Mouse (Mus musculus) CD4-positive helper T cell, adult 2 months (primary cell): ENCODE data around the gene Syvn1.

ENCODE experiments used
- DNase-seq: peaks from one replicate; pipeline ENCODE4 v3.0.0-alpha.2; 2012; ENCODE audit warnings: low read depth, missing footprints, low spot score

Gene Syvn1

DNA sequence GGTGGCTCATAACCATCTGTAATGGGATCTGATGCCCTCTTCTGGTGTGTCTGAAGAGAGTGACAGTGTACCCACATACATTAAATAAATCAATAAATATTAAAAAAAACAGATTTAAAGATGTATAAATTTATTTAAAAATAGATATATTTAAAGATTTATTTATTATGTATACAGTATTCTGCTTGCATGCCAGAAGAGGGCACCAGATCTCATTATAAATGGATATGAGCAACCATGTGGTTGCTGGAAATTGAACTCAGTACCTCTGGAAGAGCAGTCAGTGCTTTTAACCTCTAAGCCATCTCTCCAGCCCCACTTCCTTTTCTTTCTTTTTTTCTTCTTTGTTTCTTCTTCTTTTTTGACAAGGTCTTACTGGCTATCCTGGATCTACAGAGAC is 6.4 kb upstream of the Syvn1 start:
- no peak for DNase-seq

DNA sequence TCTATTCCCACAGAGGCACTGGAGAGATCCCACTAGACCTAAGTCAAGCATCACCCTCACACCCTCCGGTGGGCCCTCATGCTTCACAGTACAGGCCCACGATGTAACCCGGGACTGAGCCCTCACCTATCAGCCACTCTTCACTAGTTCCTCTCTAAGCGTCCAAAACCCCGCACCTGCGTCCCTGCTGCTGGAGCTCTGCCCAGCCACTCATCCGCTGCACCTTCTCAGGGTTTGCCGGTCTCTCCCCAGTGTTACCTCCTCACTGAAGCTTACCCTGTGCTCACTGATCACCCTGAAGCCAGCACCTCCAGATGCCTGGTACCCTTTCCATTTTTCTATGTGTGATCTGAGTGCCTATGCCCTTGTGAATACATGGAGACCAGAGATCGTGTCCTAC is 4.1 kb upstream of the Syvn1 start:
- no peak for DNase-seq

DNA sequence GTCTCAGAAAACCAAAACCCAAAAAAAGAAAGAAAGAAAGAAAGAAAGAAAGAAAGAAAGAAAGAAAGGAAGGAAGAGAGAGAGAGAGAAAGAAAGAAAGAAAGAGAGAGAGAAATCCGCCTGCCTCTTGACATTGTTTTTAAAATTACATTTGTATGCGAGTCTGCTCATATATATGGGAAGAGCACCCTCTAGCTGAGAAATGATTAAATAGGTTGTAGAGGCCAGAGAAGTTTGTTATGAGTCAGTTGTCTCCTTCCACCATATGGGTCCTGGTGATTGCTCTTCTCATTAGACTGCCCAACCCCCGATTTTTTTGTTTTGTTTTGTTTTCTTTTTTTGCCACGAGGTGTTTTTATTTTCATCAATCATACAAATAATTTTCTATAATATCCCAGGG is 2.3 kb upstream of the Syvn1 start:
- DNase-seq: peak; percentile 62

DNA sequence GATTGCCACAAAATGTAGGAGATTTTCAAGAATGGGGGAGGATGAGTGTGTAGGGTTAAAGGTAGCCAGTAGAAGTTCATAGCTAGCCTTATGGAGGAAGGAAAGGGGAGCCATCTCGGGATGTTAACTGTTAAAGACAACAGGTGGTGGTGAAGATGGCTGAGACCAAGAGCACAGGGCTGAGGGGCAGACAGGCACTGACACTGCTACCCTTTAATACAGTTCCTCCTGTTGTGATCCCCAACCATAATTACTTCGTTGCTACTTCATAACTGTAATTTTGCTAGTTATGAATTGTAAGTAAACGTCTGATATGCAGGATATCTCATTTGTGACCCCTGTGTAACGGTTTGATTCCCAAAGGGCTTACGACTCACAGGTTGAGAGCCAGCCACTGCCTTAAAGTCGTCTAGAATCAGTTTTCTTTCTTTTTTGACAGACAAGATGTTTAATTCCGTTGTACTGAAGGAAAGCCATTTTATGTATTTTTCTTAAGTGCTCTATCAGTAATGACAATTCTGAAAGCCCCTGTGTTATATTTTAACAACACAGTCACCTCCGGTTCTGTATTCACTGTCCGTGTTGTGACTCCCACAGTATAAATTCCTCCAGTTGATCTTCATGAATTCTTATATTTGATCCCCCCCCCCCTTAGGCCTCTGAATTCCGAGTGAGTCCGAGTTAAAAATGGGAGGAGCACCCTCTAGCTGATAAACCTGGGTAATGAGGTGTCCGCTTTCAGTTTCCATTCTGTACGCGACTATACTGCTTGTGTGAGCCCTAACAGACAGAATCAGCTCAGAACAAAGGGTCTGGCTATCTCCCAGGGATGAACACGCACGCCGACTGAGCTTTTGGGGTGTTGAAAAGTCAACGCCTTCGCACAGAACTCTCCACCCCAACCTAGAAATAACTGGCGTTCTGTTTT is 746 bp upstream of the Syvn1 start:
- DNase-seq: peak; percentile 78

DNA sequence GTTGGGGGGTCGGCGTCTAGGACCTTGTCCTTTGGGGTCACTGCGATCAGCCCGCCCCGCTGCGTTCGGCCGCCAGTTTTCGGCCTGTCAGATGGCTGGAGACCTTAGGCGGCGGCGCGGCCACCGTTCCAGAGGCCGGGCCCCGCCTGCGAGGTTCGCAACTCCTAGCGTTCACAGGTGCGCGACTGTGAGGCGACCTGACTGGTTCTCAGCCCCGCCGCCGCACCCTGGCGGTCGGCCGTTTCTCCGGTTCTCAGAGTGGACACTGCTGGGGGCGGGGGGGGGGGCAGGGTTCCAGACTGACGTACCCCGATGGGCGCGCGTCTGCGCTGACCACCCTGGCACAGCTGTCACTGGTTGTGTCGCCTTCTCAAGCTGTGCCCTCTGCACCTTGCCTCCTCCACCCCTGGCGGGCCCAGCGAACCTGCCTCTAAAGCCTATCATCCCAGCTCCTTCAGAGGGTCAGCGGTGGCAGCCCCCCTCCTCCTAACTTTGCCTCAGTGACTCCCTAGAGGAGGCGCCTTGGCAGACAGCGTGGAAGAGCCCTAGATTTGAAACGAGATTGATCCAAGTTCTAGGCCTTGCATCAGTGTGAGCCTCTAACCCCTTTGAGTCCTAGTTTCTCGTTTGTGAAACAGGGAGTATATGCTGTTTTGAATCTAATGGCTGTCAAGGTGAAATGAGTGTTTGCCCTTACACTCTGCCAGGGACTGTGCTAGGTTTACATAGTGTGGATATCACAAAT is 950 bp downstream of the Syvn1 start:
- no peak for DNase-seq

DNA sequence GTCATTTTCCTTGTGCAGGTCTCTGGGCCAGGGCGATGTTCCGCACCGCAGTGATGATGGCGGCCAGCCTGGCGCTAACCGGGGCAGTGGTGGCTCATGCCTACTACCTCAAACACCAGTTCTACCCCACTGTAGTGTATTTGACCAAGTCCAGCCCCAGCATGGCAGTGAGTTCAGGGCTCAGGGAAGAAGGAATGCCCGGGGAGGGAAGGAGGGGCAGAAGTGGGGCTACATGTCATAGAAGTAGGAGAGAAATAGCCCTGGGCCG is 1.5 kb downstream of the Syvn1 start:
- no peak for DNase-seq

DNA sequence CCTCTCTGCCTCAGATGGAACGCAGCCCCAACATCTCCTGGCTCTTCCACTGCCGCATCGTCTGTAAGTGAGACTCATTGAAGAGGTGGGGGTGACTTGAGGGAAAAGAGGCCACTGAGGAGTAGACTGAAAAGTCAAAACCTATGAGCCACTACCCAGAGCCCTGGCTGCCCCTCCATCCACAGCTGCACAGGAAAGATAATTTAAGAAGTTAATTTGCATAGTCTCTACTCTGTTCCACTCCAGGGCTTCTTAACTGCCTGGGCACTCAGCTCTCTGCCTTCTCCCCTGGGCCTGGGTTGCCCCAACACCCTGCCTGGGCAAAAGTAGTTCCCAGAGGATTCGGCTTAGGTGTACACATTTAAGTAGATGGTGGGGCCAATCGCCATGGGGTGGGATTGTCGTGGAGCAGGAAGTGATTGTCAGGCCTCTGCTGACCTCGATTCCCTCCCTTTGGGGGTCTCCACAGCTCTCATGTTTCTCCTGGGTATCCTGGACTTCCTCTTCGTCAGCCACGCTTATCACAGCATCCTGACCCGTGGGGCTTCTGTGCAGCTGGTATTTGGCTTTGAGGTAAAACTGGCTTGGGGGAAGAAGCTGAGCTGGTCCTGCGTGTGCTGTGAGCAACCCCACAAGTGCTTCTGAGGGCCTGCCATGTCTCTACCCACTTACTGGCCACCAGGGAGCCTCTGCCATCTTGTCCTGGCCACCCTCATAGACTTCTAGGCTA is 2.5 kb downstream of the Syvn1 start:
- no peak for DNase-seq

DNA sequence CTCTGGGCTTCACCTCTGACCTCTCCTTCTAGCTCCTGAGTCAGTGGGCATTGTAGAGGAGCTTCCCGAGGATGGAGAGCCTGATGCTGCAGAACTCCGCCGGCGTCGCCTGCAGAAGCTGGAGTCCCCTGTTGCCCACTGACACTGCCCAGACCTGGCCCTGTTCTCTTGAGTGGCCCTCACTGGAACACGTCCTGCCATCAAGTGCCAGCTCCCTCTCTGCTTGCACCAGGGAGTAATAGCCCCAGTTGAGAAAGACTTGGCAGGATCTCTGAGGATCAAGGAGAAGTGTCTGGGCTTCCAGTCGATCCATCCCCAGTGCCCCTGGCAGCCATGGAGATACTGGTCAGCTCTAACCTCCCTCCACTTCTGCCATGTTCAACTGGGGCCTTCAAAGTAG is 6.1 kb downstream of the Syvn1 start:
- DNase-seq: no peak

DNA sequence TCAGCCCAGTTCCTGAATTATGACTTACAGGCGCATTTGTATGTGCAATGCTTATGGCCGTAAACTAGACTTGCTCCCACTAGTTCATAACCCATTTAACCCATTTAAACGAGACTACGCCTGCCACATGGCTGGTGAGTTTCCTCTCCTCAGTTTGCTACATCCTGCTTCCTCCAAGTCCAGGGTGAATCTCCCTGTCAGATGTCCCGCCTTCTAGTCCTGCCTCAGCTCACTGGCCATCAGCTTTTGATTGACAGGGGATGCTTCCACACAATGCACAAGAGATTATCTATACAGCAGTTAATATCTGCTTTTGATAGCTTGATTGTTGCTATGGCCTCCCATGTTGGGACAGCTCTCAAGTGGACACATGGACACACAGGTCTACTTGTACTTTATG is 7.9 kb downstream of the Syvn1 start:
- no peak for DNase-seq

DNA sequence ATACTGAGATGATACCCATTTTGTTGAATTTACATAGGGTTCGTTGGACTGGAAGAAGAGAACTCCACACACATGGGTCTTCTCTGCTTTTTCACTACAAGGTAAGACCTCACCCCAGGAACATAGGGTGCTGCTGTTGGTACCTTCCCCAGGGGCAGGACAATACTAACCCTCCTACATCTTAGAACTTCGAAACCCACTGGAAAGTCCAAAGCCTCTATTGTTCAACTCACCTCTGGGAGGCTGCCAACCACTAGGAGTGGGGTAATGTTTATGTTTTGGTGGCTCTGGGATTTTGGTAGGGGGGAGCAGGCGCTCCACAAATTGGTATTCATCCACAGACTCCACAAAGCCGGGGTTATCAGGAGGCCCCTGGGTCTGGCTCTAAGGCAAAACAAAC is 10.3 kb downstream of the Syvn1 start:
- DNase-seq: no peak

DNA sequence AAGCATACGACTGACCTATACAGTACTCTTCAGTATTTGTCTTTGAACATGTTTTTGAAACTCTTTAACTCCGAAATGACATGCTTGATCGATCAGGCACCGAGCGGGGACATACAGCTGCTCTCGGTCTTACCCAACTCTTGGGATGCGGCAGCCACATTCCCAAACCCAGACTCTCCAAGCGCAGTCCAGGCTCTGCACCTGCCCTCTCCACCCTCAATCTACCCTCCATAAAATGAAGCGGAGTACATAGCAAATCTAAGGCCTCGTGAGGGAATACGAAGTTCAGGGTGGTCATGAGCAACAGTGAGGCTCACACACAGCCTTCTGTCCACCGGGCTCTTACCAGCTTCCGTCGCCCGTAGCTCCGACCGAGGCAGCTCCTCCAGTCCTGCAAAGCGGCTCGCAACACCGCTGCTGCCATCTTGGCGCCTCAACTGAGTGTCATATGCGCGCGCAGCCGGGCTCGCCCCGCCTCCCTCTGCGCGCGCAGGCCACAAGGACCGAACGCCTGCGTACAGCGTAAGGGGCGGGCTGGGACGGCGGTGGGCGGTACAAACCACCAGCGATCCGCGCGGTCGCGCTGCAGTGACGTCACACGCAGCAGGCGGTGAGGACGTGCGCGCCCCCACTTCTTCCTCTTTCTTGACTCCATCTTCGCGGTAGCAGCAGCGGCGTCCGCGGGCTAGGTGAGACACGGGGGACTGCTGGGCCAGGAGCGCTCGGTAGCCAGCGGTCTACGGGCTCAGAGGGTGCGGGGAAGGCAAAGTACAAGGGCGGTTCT is 11.1 kb downstream of the Syvn1 start, which contains the start of the genes Mrpl49 and Fau:
Gene Mrpl49 (minus strand): TSS at position 473 of the 784 bp plus-strand sequence.
Gene Fau (plus strand): TSS at position 532 of the 784 bp plus-strand sequence.
- peak; percentile 99 for DNase-seq

DNA sequence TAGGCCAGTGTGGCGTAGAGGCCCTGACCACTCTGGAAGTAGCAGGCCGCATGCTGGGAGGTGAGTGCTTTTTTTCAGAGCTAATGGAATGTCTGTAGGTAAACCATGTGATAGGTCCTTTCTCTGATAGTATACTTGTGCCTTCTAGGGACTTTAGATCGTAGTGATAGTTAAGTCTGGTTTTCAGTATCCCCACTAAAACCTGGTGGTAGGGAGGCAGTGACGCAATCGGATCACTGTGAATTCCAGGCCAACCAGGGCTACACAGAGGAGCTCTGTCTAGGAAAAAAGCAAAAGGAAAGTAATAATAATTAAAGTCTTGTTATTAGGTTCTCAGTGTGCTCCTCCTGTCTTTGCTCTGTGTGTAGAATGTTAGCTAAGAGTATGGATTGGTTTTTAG is 12.1 kb downstream of the Syvn1 start:
- no peak for DNase-seq

DNA sequence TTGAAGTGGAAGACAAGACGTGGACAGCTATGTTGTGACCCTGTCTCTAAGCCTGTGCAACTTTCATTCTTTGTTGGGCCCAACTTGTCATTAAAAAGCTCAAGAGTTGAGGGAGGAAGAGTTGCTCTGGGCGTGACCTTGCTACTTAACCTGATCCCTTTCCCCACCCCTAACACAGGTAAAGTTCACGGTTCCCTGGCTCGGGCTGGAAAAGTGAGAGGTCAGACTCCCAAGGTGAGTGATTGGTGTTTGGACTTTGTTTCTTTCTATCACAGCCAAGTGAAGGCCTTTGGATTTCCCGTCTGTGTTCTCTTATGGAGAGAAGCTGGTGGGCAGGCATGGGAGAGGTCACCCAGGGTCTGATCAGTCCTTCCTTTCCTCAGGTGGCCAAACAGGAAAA is 12.6 kb downstream of the Syvn1 start:
- DNase-seq: no peak

DNA sequence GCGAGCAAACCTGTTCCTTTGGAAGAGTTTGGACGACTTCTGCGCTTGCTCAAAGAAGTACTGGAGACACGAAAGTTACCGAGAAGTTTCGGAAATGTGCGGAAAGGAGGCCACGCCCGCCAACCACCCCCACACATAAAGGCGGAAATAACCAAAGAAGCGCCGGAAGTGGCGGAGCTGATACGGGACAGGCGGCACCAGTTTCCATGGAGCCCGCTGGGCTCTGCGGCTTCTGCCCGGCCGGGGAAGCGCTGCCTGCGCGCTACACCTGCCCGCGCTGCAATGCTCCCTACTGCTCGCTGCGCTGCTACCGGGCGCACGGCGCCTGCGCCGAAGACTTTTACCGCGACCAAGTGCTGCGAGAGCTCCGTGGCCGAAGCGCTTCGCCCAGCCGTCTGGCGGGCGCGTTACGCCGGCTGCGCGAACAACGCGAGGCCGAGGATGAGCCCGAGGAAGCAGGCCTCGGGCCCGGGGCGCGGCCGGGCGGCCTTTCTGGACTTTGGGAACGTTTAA is 14.7 kb downstream of the Syvn1 start, which contains the start of gene Znhit2:
Gene Znhit2 (plus strand): TSS at position 172 of the 513 bp plus-strand sequence.
- peak; percentile 97 for DNase-seq

DNA sequence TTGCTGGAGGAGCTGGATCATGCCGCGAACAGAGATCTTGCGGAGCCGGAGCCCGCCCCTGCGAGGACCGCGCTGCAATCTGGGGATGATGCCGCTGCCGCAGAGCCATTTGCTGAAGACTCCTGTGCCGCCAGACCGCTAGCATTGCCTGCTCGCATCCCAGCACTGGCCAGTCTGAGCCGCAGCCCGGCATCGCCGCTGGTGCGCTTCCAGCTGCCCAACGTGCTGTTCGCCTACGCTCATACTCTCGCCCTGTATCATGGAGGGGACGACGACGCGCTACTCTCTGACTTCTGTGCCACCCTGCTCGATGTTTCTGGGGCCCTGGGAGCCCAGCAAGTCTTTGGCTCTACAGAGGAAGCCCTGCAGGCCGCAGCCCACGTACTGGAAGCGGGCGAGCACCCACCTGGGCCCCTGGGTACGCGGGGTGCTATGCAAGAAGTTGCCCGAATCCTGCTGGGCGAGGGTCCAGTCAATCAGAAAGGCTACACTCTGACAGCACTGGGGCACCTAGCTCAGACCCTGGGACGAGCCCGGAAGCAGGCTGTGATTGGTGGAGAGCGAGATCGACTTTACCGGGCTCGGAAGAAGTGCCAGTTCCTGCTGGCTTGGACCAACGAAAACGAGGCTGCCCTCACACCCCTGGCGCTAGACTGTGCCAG is 15.4 kb downstream of the Syvn1 start:
- peak; percentile 78 for DNase-seq

DNA sequence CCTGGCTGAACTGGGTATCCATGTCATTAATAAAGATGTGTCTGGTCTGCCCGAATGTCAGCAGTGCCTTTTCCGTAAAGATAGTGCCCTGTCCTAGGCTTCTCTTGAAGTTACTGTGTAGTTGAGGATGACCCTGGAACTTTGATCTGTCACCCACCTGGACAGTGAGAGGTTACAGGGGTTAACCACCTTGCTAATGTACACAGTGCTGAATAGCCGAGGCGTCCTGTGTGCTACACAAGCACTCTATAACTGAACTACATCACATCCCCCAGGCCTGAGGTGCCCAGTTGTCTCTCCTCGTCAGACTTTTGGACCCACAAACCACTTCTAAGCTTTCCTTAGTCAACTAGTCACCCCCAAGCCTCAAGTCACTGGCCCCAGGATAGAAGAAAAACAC is 16.0 kb downstream of the Syvn1 start:
- no peak for DNase-seq

DNA sequence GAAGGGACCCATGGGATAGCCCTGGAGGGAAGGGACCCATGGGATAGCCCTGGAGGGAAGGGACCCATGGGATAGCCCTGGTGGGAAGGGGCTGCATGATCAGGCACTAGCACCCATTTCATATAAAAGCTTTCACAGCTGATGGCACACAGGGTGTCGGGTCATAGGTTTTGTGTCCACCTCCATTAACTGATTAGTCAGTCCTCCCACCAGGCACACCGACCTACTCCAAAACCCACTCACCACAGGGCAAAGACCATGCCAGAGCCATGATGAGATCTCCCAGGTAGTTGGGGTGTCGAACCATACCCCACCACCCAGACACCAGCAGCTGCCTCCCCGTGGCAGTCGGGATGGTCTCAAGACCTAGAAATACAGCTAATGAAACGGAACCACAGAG is 16.7 kb downstream of the Syvn1 start:
- no peak for DNase-seq

DNA sequence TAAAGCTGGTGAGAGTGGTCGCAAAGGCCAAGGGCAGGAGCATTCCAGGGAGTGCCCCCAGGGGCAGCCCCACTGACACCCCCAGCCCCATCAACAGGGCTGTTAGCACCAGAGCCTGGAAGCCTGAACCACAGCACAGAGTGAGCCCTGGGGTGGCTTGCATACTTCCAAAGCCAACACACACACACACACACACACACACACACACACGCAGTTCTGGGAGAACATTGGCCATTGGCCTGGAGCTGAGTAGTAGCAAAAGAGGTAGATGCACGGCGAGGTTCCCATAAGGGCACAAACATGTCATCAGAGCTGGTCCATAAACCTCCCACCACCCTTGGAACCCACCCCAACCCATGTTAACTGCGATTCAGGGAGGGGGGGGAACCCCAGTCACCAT is 20.2 kb downstream of the Syvn1 start:
- DNase-seq: no peak

DNA sequence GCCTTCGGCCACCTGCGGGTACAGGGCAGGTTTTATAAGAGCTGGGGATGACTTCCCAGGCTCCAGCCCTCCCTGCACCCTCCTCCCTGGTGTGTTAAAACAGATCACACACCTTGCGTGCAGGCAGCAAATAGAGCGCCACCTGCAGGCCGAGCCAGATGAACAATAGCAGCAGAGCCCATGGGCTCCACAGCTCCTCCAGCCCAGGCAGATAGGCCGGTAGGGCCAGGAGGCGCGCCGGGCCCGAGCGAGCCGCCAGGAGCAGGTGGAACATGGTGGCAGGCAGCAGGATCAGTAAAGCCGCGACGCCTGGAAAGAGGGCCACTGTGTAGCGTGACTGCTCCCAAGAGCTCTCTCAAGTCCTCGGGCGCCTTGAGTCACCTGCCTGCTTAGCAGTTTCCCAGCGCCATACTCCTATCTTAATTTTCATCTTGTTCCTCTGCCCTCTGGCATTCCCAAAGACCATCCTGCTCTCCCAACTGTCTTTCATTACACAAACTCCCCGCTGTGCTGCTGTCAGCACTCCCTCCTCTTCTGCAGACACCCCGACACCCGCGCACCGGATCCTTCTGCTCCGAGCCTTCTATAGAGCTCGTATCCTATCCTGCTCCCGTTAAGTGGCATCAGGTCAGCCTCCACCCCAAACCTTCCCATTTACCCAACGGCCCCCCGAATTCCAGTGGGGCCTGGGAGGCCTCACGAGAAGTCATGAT is 20.8 kb downstream of the Syvn1 start:
- peak; percentile 88 for DNase-seq
